Mouse (Mus musculus): ENCODE results near the gene Got1.

DNA sequence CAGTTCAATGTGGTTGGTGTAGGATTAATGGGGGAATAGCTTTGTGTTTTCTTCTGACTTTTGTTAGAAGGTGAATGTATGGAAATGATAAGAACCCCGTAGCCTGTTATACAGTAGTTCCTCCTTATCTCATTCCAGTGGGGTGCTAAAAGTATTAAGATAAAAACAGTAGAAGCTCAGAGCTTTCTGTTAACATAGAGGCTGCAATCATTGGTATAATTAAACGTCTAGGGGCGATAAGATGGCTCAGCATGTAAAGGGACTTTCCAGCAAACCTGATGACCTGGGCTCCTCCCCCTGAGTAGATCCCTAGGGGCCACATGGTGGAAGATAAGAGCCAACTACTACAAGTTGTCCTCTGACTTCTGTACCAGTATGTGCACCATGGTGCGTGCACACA lies 71.4 kb downstream of the Got1 start:
- no peak for TF ChIP-seq ZC3H11A (IDR thresholded peaks at IDR 0.05; ENCODE audit: low read depth, low read length)
- no peak for TF ChIP-seq POLR2A (IDR thresholded peaks at IDR 0.05; ENCODE audit: low read depth, low read length)
- TF ChIP-seq MAZ (IDR thresholded peaks at IDR 0.05; ENCODE audit: low read depth, low read length) = no peak
- TF ChIP-seq CTCF (conservative IDR thresholded peaks at IDR 0.05 in 1 of 2, IDR thresholded peaks at IDR 0.05 in 1 of 2; ENCODE audit: low read depth in 2 of 2, low read length in 2 of 2) = no peak
- TF ChIP-seq CHD1 (IDR thresholded peaks at IDR 0.05; ENCODE audit: low read depth, low read length) = no peak
- TF ChIP-seq EP300 (IDR thresholded peaks at IDR 0.05; ENCODE audit: low read length) = no peak
- TF ChIP-seq ETS1 (conservative IDR thresholded peaks at IDR 0.05; ENCODE audit: low read depth, low read length) = no peak
- TF ChIP-seq CHD2 (IDR thresholded peaks at IDR 0.05; ENCODE audit: low read length) = no peak
- no peak for TF ChIP-seq ELF1 (IDR thresholded peaks at IDR 0.05; ENCODE audit: low read depth, low read length)
- no peak for TF ChIP-seq ZKSCAN1 (IDR thresholded peaks at IDR 0.05; ENCODE audit: borderline replicate concordance, low read depth, low read length)
- TF ChIP-seq MAX (IDR thresholded peaks at IDR 0.05; ENCODE audit: low read length) = no peak
- TF ChIP-seq TBP (conservative IDR thresholded peaks at IDR 0.05; ENCODE audit: low read depth, low read length) = no peak
